Mouse (Mus musculus): ENCODE data around the gene Cd2. TPM values are rescaled to one million over a fixed set of nuclear protein-coding genes. Genes with fewer than 3 reads are reported as not detected.

Cd2 gene
- polyA plus RNA-seq (2016; fragmentation: Nextera tagmentation; extraction: Ambion mirVana): not detected in 2 replicates

- Histone ChIP-seq H3K9me3 (no peaks in the 10 kb centered on the region), H3K4me3 (replicated peaks) (no peak within 1 kb of the TSS), H3K4me1 (replicated peaks) (0 out of 2 replicates have a peak, but pooled peaks cover 3% of the 10 kb centered on the region), H3K27ac (no peak within 1 kb of the TSS), H3K9ac (replicated peaks) (no peak within 1 kb of the TSS), H3K36me3 (no peaks in the 10 kb centered on the region), H3K4me2 (no peak within 1 kb of the TSS), H3K27me3 (no peaks in the 10 kb centered on the region)
- 20% methylated on average over 4 of the region's 4 CpGs for WGBS
- ATAC-seq (ENCODE audit: insufficient number of reproducible peaks, insufficient read depth, low FRiP score, low TSS enrichment, low read depth): no peak
Measured at GRCm38 (mm10) chr3:101287911-101288311, at the start of gene Cd2. Cd2 (minus strand) TSS chr3:101287939.

GRCm38 (mm10) chr3:101328617-101329016, 40.9 kb upstream of the Cd2 start:
- Histone ChIP-seq H3K36me3 (no peaks in the 10 kb centered on the region), H3K4me1 (replicated peaks) (peaks cover 20% of the 10 kb centered on the region), H3K9ac (replicated peaks) (no peak overlapping the region), H3K27ac (peak overlapping the region; percentile 41; the same call in 1 of the 2 replicates), H3K9me3 (no peaks in the 10 kb centered on the region), H3K4me2 (peak overlapping the region; percentile 11; the same call in 1 of the 2 replicates), H3K27me3 (no peaks in the 10 kb centered on the region), H3K4me3 (replicated peaks) (no peak overlapping the region)
- ATAC-seq (ENCODE audit: insufficient number of reproducible peaks, insufficient read depth, low FRiP score, low TSS enrichment, low read depth): peak; percentile 39; the same call in 1 of the 2 replicates
- WGBS: 9% methylated on average over 7 of the region's 7 CpGs

DNA sequence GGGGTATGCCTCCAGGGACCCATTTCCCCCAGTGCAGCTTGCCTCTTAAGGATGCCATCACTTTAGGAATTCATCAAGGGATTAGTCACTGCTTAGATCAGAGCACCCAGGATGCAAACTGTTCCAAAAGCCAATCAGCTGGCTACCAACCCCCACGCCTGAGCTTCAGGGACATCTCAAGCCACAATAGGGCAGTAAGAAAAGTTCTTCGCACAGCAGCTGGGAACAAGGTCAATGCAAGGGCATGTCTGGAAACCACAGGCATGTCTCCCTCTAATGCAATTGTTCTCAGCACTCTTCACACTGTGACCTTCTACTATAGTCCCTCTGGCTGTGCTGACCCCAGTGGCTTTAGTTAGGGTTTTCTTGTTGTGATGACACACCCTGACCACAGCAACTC, 39.5 kb upstream of the Cd2 start:
- H3K9ac ChIP-seq (replicated peaks): no peak overlapping the region
- no peak overlapping the region; the same call in 1 of the 2 replicates for H3K27ac ChIP-seq
- H3K4me3 ChIP-seq (replicated peaks): no peak overlapping the region
- H3K4me1 ChIP-seq (replicated peaks): peaks cover 26% of the 10 kb centered on the region
- no peak for ATAC-seq (ENCODE audit: insufficient number of reproducible peaks, insufficient read depth, low FRiP score, low TSS enrichment, low read depth)
- no peaks in the 10 kb centered on the region for H3K27me3 ChIP-seq
- 70% methylated on average over 2 of the region's 2 CpGs for WGBS
- no peaks in the 10 kb centered on the region for H3K36me3 ChIP-seq
- H3K9me3 ChIP-seq: no peaks in the 10 kb centered on the region
- H3K4me2 ChIP-seq: no peak overlapping the region

- H3K36me3 ChIP-seq: no peaks in the 10 kb centered on the region
- 61% methylated on average over 10 of the region's 10 CpGs for WGBS
- no peak; the same call in 1 of the 2 replicates for ATAC-seq (ENCODE audit: insufficient number of reproducible peaks, insufficient read depth, low FRiP score, low TSS enrichment, low read depth)
- peaks cover 7% of the 10 kb centered on the region; the same call in 1 of the 2 replicates for H3K9me3 ChIP-seq
- H3K9ac ChIP-seq (replicated peaks): no peak overlapping the region
- peaks cover 31% of the 10 kb centered on the region for H3K4me1 ChIP-seq (replicated peaks)
- 0 out of 2 replicates have a peak overlapping the region, but pooled peaks have one; percentile 17 for H3K27ac ChIP-seq
- no peaks in the 10 kb centered on the region for H3K27me3 ChIP-seq
- H3K4me3 ChIP-seq (replicated peaks): no peak overlapping the region
- no peak overlapping the region for H3K4me2 ChIP-seq
Measured at GRCm38 (mm10) chr3:101322437-101322836, 34.7 kb upstream of the Cd2 start.

- H3K36me3 ChIP-seq: no peaks in the 10 kb centered on the region
- H3K9ac ChIP-seq (replicated peaks): no peak overlapping the region
- H3K4me2 ChIP-seq: no peak overlapping the region
- 61% methylated on average over 7 of the region's 7 CpGs for WGBS
- no peak for ATAC-seq (ENCODE audit: insufficient number of reproducible peaks, insufficient read depth, low FRiP score, low TSS enrichment, low read depth)
- H3K27ac ChIP-seq: 0 out of 2 replicates have a peak overlapping the region, but pooled peaks have one; percentile 7
- H3K27me3 ChIP-seq: no peaks in the 10 kb centered on the region
- H3K9me3 ChIP-seq: peaks cover 7% of the 10 kb centered on the region; the same call in 1 of the 2 replicates
- no peak overlapping the region for H3K4me3 ChIP-seq (replicated peaks)
- peaks cover 22% of the 10 kb centered on the region for H3K4me1 ChIP-seq (replicated peaks)
Measured at GRCm38 (mm10) chr3:101320874-101321273, 33.1 kb upstream of the Cd2 start.

DNA sequence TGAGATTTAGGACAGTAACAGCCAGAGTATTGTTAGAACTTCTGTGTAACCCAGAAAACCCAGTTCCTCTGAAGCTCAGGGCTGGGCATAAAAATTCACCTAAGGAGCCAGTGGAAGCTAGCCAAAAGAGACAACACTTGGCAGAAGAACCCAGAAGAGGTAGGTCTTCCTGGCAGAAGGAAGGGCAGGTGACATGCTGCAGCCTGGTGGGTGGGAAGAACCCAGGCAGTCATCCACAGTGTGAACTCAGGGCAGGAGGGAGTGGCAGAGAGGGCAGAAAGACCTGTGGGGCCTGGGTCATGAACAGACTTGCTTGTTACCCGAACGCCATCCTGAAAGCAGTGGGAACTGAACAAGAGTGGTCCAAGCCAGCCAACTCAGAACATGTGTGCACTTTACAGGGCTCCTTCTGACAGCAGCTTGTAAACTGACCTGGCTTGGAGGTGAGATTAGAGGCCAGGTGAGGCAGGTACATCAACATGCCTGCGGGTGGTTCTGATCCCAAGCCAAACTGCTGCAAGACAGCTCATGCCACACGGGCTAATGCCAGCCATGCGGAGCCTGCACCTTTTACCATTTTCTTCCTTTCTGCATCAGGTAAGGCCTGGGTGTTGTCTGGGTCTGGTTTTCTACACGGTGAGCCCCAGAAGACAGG, 30.9 kb upstream of the Cd2 start:
- no peak overlapping the region; the same call in 1 of the 2 replicates for H3K27ac ChIP-seq
- no peak for ATAC-seq (ENCODE audit: insufficient number of reproducible peaks, insufficient read depth, low FRiP score, low TSS enrichment, low read depth)
- H3K9me3 ChIP-seq: peaks cover 7% of the 10 kb centered on the region; the same call in 1 of the 2 replicates
- no peak overlapping the region for H3K9ac ChIP-seq (replicated peaks)
- peaks cover 22% of the 10 kb centered on the region for H3K4me1 ChIP-seq (replicated peaks)
- WGBS: 79% methylated on average over 6 of the region's 6 CpGs
- H3K27me3 ChIP-seq: no peaks in the 10 kb centered on the region
- no peaks in the 10 kb centered on the region for H3K36me3 ChIP-seq
- H3K4me2 ChIP-seq: no peak overlapping the region
- no peak overlapping the region for H3K4me3 ChIP-seq (replicated peaks)

GRCm38 (mm10) chr3:101318115-101318514, 30.4 kb upstream of the Cd2 start:
- no peak overlapping the region for H3K9ac ChIP-seq (replicated peaks)
- H3K27ac ChIP-seq: no peak overlapping the region; the same call in 1 of the 2 replicates
- H3K27me3 ChIP-seq: no peaks in the 10 kb centered on the region
- no peaks in the 10 kb centered on the region for H3K36me3 ChIP-seq
- WGBS: 72% methylated on average over 6 of the region's 6 CpGs
- H3K9me3 ChIP-seq: peaks cover 7% of the 10 kb centered on the region; the same call in 1 of the 2 replicates
- H3K4me3 ChIP-seq (replicated peaks): no peak overlapping the region
- H3K4me1 ChIP-seq (replicated peaks): peaks cover 22% of the 10 kb centered on the region
- H3K4me2 ChIP-seq: no peak overlapping the region
- no peak for ATAC-seq (ENCODE audit: insufficient number of reproducible peaks, insufficient read depth, low FRiP score, low TSS enrichment, low read depth)

DNA sequence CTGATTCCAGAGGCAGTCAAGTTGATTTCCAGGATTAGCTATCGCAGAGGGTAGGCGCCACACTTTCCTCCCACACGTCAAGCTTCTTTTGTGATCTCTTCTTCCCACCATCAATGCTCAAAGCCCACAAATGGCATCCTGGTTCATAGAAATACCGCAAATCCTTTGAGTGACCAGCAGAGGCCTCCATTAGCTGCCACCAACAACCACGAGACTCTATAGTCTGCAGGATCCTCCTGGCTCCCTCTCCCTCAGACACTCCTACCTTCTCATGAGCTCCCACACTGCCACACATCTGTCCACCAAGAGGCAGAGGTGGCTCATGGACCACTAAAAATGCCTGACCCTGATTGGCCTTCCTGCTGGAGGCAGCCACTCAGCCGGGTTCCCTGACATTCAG, 27.2 kb upstream of the Cd2 start:
- Histone ChIP-seq H3K9me3 (peaks cover 7% of the 10 kb centered on the region; the same call in 1 of the 2 replicates), H3K9ac (replicated peaks) (no peak overlapping the region), H3K36me3 (no peaks in the 10 kb centered on the region), H3K4me3 (replicated peaks) (no peak overlapping the region), H3K27me3 (no peaks in the 10 kb centered on the region), H3K4me1 (replicated peaks) (peaks cover 6% of the 10 kb centered on the region), H3K27ac (no peak overlapping the region), H3K4me2 (no peak overlapping the region)
- no peak for ATAC-seq (ENCODE audit: insufficient number of reproducible peaks, insufficient read depth, low FRiP score, low TSS enrichment, low read depth)
- WGBS: 73% methylated on average over 6 of the region's 6 CpGs

DNA sequence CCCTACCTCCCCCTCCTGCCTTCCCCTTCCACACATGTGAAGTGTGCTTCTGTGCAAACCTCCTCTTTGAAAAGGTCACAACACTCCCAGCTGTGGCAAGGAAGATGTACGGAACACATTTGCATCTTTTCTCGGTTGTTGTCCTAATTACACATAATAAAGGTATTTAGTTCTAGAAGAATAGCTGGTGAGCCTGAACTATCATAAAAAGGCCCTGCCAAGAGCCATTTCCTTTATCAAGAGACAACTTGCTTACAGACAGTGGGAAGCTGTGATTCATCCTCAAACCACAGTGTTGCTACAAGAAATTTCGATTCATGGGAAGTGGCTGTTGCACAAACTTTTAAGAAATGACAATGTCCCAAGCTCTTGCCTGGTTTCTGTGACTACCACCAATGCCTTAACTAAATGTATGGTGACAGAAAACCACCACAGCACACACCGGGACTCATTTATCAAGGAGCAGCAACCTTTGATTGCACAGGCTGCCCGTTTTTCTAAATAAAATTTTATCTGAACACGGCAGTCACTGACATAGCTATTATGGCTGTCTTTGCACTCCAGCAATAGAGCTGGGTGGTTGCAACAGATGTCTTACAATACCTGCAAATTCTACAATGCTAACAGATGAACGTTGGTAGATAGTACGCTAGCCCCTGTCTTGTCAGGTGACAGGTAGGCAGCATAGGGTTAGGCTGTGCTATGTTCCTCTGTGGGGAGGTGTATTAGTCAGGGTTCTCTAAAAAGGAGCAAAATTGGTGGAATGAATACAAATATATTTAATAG, 25.7 kb upstream of the Cd2 start:
- WGBS: 82% methylated on average over 8 of the region's 8 CpGs
- no peaks in the 10 kb centered on the region for H3K36me3 ChIP-seq
- no peak overlapping the region for H3K4me2 ChIP-seq
- H3K4me3 ChIP-seq (replicated peaks): no peak overlapping the region
- H3K4me1 ChIP-seq (replicated peaks): peaks cover 13% of the 10 kb centered on the region
- H3K9ac ChIP-seq (replicated peaks): no peak overlapping the region
- peaks cover 7% of the 10 kb centered on the region; the same call in 1 of the 2 replicates for H3K9me3 ChIP-seq
- no peak overlapping the region for H3K27ac ChIP-seq
- no peaks in the 10 kb centered on the region for H3K27me3 ChIP-seq
- no peak for ATAC-seq (ENCODE audit: insufficient number of reproducible peaks, insufficient read depth, low FRiP score, low TSS enrichment, low read depth)

DNA sequence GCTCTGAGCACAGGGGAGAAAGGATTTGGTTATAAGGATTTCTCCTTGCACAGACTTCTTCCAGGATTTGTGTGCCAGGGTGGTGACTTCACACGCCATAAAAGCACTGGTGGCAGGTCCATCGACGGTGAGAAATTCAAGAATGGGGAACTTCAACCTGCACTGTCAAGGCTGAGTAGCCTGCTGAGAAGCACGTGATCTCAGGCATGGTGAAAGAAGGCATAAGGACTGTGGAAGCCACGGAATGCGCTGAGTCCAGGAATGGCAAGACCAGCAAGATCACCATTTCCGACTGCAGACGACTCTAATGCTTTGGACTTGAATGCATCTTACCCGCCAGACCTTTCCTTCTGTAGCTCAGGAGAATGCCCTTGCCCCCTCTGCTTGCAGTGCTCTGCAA, 23.2 kb upstream of the Cd2 start:
- Histone ChIP-seq H3K9me3 (no peaks in the 10 kb centered on the region), H3K36me3 (no peaks in the 10 kb centered on the region), H3K27ac (no peak overlapping the region), H3K4me2 (no peak overlapping the region), H3K27me3 (no peaks in the 10 kb centered on the region), H3K4me1 (replicated peaks) (peaks cover 13% of the 10 kb centered on the region), H3K9ac (replicated peaks) (no peak overlapping the region), H3K4me3 (replicated peaks) (no peak overlapping the region)
- no peak for ATAC-seq (ENCODE audit: insufficient number of reproducible peaks, insufficient read depth, low FRiP score, low TSS enrichment, low read depth)
- WGBS: 49% methylated on average over 9 of the region's 9 CpGs

DNA sequence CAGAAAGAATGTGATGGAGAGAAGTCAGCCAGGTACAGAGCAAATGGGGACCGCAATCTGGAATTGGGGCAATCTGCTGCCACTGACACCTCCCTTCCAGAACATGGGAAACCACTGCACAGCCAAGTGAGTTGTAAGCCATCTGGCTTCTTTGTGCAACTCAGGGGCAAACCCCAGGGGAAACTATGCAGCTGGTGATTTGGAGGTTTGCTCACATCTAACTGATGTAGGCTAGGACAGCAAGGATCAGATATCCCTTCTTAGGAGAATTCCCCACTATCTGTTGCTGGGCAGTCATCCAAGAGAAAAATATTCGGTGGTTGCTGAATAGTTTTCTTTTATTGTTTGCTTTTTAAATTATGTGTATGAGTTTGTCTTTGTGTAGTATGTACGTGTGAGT, 21.9 kb upstream of the Cd2 start:
- Histone ChIP-seq H3K9ac (replicated peaks) (no peak overlapping the region), H3K27me3 (no peaks in the 10 kb centered on the region), H3K4me3 (replicated peaks) (no peak overlapping the region), H3K4me1 (replicated peaks) (peaks cover 13% of the 10 kb centered on the region), H3K9me3 (no peaks in the 10 kb centered on the region), H3K36me3 (no peaks in the 10 kb centered on the region), H3K4me2 (no peak overlapping the region), H3K27ac (no peak overlapping the region)
- ATAC-seq (ENCODE audit: insufficient number of reproducible peaks, insufficient read depth, low FRiP score, low TSS enrichment, low read depth): no peak
- 79% methylated on average over 3 of the region's 3 CpGs for WGBS

Measured in limb, embryonic 12.5 days (tissue).